Mouse (Mus musculus): ENCODE measurements around the gene Ywhah.
A peak's percentile ranks its signal among the peaks of the same experiment; 100 is the strongest.
"Not testable (repeated sequence)": the region's sequence is repeated elsewhere in the genome, so short reads cannot be mapped to it uniquely, and the experiment has no call there.

Ywhah gene

DNA sequence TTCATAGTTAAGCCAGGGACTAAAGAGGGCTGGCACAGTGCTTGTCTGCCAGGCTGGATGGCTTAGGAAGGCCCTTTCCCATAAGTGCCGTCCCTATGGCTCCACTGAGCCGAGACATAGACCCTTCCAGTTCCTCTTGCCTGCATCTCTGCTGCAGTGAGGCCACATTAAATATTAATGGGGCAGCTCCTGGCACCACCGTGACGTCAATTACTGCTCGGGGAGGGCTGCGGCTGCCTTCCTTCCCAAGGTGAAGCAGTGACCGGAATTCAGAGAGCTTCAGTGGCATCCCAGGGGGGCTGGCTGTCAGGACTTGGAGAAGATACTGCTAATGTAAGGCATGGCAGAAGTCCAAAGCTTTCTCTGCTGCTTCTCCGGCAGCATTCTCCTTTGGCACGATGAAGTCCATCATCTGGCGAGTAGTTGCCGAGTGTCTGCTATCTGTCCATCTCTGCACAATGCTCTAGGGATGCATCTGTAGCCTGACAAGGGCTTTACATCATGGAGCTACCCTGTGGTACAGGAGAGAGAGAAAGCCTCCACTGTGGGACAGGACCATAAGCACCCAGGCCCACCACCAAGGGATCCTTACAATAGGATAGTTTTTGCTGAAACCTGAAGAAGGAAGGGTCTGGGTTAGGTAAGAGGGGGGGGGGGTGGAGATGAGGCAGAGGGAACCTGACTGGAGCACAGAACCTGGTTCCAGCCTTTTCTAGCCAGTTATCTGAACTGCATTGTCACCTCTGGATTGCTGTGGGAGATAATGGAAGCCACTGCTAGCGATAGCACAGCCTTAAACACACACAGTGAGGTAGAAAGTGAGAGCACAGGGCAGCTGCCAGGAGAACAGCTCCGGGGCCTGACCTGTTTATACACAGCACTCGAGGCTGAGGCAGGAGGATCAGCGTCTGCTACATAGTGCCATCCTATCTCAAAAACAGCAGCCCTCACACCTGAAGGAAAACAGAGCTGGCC, 7.2 kb upstream of the Ywhah start:
- DNase-seq, result no peak

DNA sequence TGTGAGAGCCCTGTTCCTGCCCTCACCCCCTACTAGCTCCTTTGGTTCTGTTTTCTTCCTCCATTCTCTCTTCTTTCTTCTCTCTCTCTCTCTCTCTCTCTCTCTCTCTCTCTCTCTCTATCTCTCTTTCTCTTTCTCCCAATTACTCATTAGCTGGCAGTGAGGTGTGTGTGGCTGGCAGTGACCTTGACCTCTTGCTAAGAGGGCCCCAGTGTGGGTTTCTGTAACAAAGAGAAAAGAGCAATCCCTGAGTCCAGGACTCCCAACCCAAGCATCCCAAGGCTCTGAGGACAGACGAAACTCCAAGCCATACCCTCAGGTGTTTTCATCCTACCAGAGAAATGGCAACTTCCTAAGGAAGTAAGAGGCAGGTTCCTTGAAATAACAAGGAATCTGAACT, 4.5 kb upstream of the Ywhah start:
- no peak for DNase-seq

DNA sequence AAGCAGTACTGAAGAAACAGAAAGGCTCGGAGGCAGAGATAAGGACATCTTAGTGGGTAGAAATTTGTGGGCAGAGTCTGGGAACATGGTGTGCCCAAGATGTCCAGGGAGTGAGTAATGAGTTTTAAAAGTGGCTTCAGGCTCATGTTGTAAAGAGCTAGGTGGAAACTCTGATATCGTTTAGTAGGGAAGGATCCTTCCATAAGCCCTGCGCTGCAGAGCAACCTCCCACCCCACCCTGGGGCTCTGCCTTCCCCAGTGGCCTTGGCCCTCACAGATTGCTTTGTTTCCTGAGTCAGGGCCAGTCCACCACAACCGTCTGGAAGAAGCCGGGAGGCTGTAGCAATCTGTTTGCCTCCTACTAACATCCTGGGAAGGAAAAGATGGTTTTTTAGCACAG, 3.0 kb upstream of the Ywhah start:
- DNase-seq, result no peak

DNA sequence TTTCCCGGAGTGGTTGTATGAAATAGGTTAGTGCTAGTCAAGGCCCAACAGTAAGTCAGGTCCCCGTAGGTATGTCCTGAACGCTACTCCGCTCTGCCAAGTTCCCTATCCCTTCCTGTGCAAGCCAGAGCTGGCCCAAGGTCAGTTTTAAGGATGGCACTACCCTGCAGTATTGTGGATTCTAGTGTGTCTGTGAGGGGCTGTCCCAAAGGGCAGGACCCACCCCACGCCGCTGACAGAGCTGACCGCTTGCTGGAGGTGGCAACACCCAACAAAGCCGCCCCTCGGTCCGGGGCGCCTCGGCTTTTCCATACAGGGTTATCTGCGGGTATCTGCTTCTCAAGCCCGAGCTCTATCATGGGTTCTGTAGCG, 441 bp upstream of the Ywhah start:
- DNase-seq, result no peak

DNA sequence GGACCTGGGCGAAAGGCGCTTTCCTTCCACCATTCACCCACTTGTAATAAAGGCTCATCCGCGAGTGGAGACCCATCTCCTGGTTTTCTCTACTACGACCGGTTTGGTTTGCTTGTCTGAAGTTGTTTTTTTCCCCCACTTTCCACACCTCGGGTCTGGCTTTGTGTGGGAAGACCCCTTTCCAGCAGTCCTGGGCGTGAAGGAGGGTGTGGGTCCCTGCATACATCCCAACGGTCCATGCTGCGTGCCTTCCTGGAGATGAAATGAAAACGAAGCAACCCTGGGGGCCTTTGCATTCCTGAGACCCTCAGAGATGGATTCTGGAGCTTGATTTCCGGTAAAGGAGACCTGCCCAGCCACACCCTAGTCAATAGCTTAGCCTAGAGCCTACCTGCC, 808 bp downstream of the Ywhah start:
- DNase-seq, result no peak

DNA sequence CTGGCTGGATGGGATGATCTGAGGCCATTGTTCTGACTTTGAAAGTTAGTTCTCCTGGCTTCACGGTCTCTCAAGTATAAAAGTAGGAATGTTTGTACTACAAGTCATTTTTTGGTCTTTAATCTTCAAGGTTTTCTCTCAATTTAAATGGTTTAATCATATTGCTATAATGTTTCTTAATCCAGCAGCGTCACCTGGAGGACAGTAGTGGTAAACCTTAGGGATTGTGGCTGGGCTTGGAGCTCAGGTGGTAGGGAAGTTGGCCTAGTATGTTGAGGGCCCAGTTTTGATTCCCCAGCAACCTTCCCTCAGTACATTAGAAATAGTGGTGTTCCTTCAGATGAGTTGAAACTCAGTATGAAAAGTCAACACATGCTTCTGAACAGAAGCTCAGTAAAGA, 3.0 kb downstream of the Ywhah start:
- DNase-seq, result peak; percentile 26

DNA sequence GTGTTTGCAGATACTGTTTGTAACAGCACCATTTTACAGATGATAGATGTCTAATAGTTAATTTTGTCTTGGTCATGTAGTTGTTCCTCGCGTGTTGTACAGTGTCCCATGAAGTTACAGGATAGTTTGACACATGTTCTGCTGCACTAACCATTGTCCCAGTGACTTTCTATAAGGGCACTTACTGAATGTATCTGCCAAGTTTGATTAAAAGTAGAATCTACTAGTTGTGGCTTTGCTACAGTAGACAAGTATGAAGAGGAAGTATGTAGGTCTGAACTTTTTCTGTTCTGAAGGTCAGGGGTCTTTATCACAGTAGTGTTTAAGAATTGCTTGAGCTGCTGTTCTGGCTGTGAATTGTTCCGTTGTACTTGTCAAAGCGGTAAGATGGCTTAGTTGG, 4.7 kb downstream of the Ywhah start:
- no peak for DNase-seq

DNA sequence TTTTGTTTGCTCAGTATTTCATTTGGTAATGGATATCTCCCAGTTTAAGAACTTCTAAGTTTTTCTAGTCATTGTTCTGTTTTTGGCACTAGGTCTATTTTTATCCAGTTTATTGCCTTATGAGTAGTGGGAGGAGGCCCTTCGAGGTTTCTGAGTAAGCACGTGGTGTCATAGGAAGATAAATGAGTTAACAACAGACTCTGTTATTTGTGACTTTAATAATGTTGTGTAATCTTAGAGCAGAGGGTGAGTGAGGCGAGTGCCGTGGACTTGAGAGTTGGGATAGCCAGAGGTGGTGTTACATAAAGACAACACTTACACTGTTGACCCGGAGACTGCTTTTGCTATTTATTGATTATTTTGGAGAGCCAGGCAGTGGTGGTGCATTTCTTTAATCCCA, 5.9 kb downstream of the Ywhah start:
- DNase-seq, result no peak

DNA sequence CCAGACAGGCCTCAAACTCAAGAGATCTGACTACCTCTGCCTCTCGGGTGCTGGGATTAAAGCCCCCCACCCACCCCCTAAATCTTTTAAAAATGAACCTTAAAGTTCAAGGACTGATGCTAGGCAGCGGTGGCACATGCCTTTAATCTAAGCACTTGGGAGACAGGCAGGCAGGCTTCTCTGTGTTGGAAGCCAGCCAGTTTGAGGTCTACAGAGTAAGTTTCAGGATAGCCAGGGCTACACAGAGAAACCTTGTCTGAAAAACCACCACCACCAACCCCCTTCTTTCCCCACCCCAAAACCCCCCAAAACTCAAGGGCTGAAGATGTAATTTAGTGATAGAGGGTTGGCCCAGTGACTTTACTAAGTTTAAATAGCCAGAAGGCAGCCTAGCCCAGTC, 10.0 kb downstream of the Ywhah start:
- no peak for DNase-seq

DNA sequence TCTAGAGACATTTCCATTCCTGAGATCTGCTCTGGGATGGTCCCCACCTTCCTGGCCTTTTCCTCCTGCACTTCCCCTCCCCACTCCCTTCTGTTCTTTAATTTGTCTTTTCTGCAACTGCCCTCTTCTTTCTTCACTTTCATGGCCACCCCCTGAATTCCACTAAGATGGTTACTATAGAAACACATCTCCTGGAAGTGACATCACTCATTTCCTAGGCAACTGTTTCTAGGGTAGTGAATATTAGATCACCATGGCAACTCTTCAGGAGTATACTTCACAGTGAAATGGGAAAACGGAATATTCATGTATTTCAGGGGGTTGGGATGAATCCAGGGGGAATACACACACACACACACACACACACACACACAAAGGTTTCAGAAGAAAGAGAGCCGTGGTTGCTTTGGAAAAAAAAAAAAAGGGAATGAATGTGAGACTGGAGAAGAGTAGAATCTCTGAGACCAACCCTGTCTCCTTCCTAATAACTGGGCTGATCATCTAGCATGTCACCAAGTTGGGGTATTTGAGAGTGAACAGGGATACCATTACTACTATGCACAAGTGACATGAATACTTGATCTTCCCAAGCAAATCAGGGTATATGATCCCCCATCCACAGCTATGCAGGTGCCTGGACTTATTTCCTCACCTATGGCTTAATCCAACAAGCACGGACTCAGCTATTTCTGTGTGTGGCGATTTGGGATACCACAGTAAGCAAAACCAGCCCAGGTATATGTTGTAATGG, 12.0 kb downstream of the Ywhah start:
- no peak for DNase-seq

DNA sequence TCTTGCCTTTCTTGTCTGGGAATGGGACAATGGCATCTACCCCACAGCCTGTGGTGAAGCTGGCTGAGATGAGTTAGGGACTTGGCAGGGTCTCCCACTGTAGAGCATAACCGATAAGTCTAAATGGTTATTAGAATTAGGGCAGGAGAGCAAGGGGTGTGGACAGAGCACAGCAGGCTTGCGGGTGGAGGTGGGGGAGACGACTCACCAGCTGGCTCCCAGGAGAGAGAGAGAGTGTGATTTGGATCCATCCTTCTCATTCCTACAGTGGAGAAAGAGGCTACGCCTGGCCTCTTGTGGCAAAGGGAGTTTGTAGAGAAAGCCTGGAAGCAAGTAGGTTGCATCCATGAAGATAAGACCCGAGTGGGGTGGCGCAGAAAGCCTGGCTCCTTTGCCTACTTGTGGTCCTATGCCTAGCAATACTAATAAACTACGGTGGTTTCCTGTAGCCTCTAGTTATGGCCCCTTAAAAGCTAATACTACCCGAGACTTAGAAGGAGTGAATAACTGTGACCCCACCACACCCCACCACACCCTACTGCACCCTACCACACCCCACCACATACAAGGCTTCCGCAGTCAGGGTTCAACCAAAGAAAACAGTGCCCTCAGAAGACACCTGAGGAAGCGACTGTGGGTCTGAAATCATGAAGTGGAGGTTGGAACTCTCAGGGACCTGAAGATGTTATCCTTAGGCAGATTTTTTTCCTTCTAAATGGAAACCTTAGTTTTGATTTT, 13.6 kb downstream of the Ywhah start:
- no peak for DNase-seq

DNA sequence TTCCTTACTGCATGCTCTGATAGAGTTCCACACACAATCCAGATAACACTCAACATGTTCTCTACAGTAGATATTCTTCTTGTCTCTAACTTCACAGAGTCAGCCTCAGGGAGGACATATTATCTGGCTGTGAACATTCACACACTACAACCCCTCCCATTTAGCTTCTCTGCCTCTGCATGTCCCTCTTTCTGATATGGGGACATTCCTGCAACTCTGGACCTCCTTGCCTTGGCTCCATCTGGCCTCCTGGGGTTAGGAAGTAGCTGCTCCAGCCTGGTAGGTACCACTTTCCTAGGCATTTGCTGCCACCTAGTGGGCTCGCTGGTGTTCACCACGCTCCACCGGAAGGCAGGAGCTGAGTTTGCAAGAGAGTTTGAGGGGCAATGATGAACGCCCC, 14.5 kb downstream of the Ywhah start:
- DNase-seq, result peak; percentile 87

DNA sequence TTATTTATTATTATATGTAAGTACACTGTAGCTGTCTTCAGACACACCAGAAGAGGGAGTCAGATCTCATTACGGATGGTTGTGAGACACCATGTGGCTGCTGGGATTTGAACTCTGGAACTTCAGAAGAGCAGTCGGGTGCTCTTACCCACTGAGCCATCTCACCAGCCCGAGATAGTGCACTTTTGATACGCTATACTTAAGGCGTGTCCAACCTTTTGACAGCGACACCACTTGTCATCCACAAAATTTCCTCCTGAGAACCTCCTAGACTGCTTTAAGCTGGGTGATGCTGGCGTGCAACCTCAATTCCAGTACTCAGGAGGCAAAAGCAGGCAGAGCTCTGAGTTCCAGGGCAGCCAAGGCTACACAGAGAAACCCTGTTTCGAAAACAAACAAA, 15.0 kb downstream of the Ywhah start:
- DNase-seq, result not testable (repeated sequence)

DNA sequence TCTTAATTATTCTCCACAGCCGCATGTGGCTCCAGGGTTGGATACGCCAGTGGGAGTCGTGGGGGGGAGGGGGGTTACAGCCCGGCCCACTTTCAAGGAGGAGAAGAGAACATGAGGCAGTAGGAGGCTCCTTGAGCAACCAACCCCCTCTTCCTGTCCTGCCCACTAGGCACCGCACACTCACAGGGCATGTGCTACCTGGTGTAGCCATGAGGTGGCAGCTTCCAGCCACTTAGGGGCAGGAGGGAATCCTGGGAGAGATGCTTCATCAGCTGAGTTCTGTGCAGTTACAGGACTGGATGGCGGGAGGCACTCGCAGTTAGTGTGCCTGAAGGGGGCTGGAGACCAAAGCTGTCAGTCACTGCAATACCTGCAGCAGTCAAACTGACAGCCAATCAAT, 15.5 kb downstream of the Ywhah start:
- DNase-seq, result peak; percentile 20

DNA sequence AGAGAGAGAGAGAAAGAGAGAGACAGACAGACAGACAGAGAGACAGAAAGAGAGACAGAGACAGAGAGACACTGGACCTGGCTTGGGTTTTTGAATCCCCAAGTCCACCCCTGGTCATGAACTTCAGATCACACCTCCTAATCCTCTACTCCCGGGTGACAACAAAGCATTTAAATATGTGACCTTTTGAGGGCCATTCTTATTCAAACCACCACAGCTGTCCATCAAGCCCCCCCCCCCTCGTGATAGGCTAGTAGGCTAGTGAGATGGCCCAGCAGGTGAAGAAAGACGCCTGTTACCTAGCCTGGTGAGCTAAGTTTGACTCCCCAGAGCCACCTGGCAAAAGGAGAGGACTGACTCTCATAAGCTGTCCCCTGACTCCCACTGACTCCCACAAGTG, 16.3 kb downstream of the Ywhah start:
- DNase-seq, result no peak

DNA sequence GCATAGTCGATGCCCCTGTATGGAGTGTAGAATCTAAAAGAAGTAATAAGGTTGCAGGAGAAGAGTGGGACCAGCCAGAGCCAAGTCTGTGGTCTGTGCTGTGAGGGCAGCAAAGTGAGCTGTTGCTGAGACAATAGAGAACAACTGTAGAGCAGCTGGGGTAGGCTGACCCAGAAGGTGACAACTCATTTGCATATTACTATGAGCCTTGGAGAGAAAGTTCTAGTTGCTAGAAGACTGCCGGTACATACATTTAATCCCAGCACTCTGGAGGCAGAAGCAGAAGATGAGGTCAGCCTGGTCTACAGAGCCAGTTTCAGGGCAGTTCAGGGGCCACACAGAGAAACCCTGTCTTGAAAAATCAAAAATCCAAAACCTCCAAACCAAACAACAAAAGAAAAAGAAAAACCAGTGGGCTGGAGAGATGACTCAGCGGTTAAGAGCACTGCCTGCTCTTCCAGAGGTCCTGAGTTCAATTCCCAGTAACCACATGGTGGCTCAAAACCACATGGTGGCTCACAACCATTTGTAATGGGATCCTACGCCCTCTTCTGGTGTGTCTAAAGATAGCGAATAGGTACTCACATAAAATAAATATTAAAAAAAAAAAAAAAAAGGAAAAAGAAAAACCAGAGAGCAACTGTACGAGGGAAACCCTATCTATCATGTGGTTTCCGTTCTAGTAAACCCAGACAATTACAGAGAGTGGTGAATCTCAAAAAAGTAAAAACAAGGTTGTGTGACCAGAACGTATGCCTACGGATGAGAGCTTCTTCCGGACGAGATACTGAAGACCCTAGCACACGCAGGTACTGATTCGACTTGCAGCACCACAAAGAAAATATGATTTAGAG, 20.3 kb downstream of the Ywhah start:
- no peak for DNase-seq

DNA sequence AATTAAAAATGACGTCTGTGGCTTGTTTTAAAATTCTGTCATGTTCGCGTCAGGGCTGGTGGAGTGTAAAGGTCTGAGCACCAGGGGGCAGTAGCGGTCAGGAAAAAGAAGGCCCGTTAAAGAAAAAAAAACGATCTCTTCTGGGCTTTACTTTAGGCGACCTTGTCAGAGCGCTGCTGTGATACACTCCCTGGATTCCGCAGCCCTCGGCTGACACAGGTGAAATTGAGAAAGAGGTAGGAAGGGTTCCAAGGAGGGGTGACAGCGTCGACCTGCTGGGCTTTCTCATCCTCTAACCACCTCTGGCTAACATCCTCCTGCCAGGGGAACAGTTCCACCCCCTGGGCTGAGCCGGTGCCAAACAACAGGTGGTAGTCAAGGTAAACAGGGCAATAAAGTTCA, 20.9 kb downstream of the Ywhah start:
- peak; percentile 82 for DNase-seq

DNA sequence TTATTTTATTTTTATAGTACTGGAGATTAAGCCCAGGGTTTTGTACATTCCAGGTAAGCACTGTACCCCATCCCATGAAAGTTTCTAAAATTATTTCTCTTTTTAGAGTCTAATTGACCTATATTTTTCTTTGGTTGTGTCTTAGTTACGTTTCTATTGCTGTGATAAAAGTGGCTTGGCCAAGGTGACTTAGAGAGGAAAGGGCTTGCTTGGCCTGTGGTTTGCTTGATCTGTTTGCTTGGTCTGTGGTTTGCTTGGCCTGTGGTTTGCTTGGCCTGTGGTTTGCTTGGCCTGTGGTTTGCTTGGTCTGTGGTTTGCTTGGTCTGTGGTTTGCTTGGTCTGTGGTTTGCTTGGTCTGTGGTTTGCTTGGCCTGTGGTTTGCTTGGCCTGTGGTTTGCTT, 22.1 kb downstream of the Ywhah start:
- not testable (repeated sequence) for DNase-seq

DNA sequence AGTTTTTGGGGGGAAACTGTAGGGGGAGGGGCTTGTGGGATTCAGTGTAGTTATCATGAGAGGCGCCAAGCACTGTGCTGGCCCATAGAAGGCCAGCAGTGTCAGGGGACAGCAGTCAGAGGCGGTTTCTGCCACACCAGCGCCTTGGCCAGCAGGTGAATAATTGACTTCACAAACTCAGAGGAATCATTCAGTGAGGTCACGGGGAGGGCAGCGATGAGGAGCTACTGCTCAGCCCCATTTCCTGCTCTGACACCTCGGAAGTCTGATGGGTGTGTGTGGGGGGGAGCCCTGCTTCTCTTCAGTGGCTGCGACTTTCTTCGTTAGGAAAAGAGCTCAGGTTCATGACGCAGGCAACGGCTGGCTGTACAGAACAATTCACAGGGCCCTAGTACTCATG, 24.8 kb downstream of the Ywhah start:
- DNase-seq, result no peak

DNA sequence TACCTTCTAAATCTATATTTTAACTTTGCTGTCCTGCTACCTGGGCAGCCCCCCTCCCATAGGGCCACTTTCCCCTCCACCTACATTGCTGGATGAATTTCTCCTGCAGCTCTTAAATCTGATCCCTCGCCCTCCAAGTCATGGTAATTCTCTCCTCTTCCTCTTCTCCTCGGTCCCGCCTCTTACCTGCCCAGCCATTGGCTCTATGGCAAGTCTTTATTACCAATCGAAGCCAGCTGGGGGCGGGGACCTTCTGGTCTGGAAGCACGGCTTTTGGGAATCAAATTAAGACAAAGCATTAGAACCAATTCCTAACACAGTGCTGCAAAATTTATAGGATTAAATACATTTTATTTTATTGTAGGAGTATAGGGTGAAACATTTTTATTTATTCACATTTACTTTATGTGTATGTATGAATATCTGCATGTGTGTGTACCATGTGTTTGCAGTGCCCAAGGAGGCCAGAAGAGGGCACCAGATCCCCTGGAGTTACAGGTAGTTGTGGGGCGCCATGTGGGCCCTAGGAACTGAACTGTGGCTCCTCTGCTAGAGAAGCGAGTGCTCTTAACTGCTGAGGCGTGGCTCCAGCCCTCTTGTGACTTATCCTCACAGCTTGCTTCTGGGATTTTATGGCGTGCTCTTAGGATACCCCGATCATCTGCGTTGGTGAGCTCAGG, 26.2 kb downstream of the Ywhah start:
- no peak for DNase-seq

DNA sequence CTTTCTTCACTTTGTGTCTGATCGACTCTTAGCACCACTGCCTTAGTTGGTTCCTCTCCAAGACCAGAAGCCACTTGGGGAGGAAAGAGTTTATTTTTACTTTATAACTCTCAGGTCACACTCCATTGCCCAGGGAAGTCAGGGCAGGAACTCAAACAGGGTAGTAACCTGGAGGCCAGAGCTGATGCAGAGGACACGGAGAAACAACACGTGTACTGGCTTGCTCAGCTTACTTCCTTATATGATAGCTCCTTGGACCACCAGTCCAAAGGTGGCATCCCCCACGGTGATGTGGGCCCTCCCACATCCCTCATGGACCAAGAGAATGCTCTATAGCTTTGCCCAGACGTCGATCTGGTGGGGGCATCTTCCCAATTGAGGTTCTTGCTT, 26.7 kb downstream of the Ywhah start:
- DNase-seq, result no peak
